Mouse (Mus musculus): ENCODE data around the gene 1700008O03Rik. TPM values are rescaled to one million over a fixed set of nuclear protein-coding genes. Genes with fewer than 3 reads are reported as not detected.

The 1700008O03Rik gene
- polyA plus RNA-seq, 1 experiment = 0.43 TPM

DNA sequence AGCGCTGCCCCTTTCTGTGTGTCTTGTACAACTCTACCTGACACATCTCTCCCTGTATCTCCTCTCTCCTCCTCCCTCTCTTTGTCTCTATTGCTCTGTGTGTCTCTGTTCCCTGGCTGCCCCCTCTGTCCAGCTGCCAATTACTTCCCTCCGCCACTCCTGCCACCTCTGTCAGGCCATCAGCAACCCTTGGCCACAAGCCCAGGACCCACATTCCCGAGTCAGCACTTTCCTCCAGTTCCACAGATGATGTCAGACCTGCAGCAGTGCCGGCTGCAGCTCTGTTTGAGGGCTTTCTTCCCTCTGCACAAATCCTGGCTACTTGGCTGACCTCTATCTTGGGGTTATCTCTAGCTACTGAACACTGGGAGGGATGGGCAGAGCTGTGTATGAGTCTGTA, 7.3 kb downstream of the 1700008O03Rik start:
- no peaks in the 10 kb centered on the region for H3K27me3 ChIP-seq (ENCODE audit: control insufficient read depth, insufficient read depth, low read length)
- no peak for TF ChIP-seq CTCF (IDR thresholded peaks at IDR 0.05; ENCODE audit: extremely low read depth, insufficient read length, insufficient replicate concordance, low read depth, low read length)
- no peak for TF ChIP-seq POLR2A (IDR thresholded peaks at IDR 0.05; ENCODE audit: low read depth, low read length)
- H3K4me1 ChIP-seq (ENCODE audit: control insufficient read depth, insufficient read depth, insufficient read length, low read length) = peaks cover 5% of the 10 kb centered on the region; the same call in 1 of the 2 replicates
- H3K27ac ChIP-seq (ENCODE audit: insufficient read depth, low read depth, low read length) = no peak overlapping the region
- WGBS = 25% methylated on average over 4 of the region's 4 CpGs
- no peaks in the 10 kb centered on the region for H3K36me3 ChIP-seq (ENCODE audit: control insufficient read depth, insufficient read depth, low read length)
- no peak overlapping the region for H3K4me3 ChIP-seq (ENCODE audit: low read depth, low read length)

DNA sequence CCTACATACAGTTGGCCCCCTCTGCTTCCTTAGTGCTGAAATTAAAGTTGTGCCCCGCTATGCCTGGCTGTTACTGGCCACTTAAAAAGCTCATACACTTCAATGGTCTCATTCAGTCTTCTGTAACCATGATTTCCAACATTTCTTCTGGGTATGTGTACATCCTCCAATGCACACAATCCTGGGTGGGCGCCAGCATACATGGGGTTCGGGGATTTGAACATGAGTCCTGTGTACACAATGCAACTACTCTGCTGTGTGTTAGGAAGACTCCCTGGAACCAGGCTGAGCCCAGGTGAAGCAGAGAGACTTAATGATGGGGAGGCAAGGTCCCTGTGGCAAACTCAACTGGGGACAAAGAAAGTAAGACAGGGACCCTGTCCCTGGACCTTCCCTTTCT, 9.8 kb downstream of the 1700008O03Rik start:
- Histone ChIP-seq H3K4me1 (ENCODE audit: control insufficient read depth, insufficient read depth, insufficient read length, low read length) (peaks cover 5% of the 10 kb centered on the region; the same call in 1 of the 2 replicates), H3K27me3 (ENCODE audit: control insufficient read depth, insufficient read depth, low read length) (no peaks in the 10 kb centered on the region), H3K36me3 (ENCODE audit: control insufficient read depth, insufficient read depth, low read length) (no peaks in the 10 kb centered on the region), H3K4me3 (ENCODE audit: low read depth, low read length) (no peak overlapping the region), H3K27ac (ENCODE audit: insufficient read depth, low read depth, low read length) (no peak overlapping the region)
- 81% methylated on average over 3 of the region's 3 CpGs for WGBS
- TF ChIP-seq POLR2A (IDR thresholded peaks at IDR 0.05; ENCODE audit: low read depth, low read length) = no peak
- no peak for TF ChIP-seq CTCF (IDR thresholded peaks at IDR 0.05; ENCODE audit: extremely low read depth, insufficient read length, insufficient replicate concordance, low read depth, low read length)

- TF ChIP-seq POLR2A (IDR thresholded peaks at IDR 0.05; ENCODE audit: low read depth, low read length) (no peak), CTCF (IDR thresholded peaks at IDR 0.05; ENCODE audit: extremely low read depth, insufficient read length, insufficient replicate concordance, low read depth, low read length) (no peak)
- H3K27ac ChIP-seq (ENCODE audit: insufficient read depth, low read depth, low read length) = no peak overlapping the region
- H3K4me3 ChIP-seq (ENCODE audit: low read depth, low read length) = no peak overlapping the region
- WGBS = 40% methylated on average over 10 of the region's 10 CpGs
- peaks cover 5% of the 10 kb centered on the region; the same call in 1 of the 2 replicates for H3K4me1 ChIP-seq (ENCODE audit: control insufficient read depth, insufficient read depth, insufficient read length, low read length)
- no peaks in the 10 kb centered on the region for H3K27me3 ChIP-seq (ENCODE audit: control insufficient read depth, insufficient read depth, low read length)
- no peaks in the 10 kb centered on the region for H3K36me3 ChIP-seq (ENCODE audit: control insufficient read depth, insufficient read depth, low read length)
Measured at GRCm38 (mm10) chr7:44375207-44375606, 10.4 kb downstream of the 1700008O03Rik start.

- Histone ChIP-seq H3K27me3 (ENCODE audit: control insufficient read depth, insufficient read depth, low read length) (no peaks in the 10 kb centered on the region), H3K4me1 (ENCODE audit: control insufficient read depth, insufficient read depth, insufficient read length, low read length) (peaks cover 5% of the 10 kb centered on the region; the same call in 1 of the 2 replicates), H3K36me3 (ENCODE audit: control insufficient read depth, insufficient read depth, low read length) (no peaks in the 10 kb centered on the region), H3K4me3 (ENCODE audit: low read depth, low read length) (peak overlapping the region; percentile 73), H3K27ac (ENCODE audit: insufficient read depth, low read depth, low read length) (no peak overlapping the region)
- no peak for TF ChIP-seq POLR2A (IDR thresholded peaks at IDR 0.05; ENCODE audit: low read depth, low read length)
- TF ChIP-seq CTCF (IDR thresholded peaks at IDR 0.05; ENCODE audit: extremely low read depth, insufficient read length, insufficient replicate concordance, low read depth, low read length) = no peak
- 12% methylated on average over 5 of the region's 5 CpGs for WGBS
Measured at GRCm38 (mm10) chr7:44374756-44375155, 10.9 kb downstream of the 1700008O03Rik start.

DNA sequence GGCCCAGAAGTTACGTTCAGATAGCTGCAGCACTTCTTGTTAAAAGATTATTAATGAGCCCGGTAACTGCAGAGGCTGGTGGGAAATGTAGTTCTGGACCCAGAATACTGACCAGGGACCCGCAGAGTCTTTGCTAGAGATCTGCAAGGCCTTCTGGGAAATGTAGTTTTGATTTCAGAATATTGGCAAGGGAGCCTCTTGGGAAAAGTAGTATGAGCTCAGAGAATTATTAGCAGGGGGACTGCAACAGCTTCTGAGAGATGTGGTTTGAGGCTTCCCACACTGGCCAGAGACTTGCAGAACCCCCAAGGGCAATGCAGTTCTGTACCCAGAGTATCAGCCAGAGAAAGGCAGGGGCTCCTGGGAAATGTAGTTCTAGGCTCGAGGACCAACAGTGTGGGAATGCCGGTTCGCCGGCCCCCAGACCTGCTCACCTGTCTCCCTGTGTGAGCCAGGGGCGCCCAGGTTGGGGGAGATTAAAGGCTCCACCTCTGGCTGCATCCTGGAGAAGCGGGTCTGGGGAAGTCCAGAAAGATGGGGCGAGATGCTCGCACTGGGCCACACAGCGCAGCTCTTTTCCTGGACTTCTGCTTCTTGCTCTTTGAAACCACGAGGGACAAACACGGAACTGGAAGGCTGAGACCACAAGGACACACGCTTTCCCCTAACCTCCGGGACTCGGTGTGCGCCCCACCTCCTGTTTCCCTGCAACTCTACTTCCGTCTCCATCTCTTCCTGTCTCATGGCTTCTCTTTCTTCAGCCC, 11.5 kb downstream of the 1700008O03Rik start:
- WGBS = under 1% methylated on average over 19 of the region's 19 CpGs
- Histone ChIP-seq H3K4me1 (ENCODE audit: control insufficient read depth, insufficient read depth, insufficient read length, low read length) (peaks cover 5% of the 10 kb centered on the region; the same call in 1 of the 2 replicates), H3K27ac (ENCODE audit: insufficient read depth, low read depth, low read length) (no peak overlapping the region), H3K27me3 (ENCODE audit: control insufficient read depth, insufficient read depth, low read length) (no peaks in the 10 kb centered on the region), H3K4me3 (ENCODE audit: low read depth, low read length) (peak overlapping the region; percentile 73), H3K36me3 (ENCODE audit: control insufficient read depth, insufficient read depth, low read length) (no peaks in the 10 kb centered on the region)
- TF ChIP-seq POLR2A (IDR thresholded peaks at IDR 0.05; ENCODE audit: low read depth, low read length) = no peak
- TF ChIP-seq CTCF (IDR thresholded peaks at IDR 0.05; ENCODE audit: extremely low read depth, insufficient read length, insufficient replicate concordance, low read depth, low read length) = no peak

GRCm38 (mm10) chr7:44373460-44373859, 12.2 kb downstream of the 1700008O03Rik start:
- TF ChIP-seq POLR2A (IDR thresholded peaks at IDR 0.05; ENCODE audit: low read depth, low read length) (no peak), CTCF (IDR thresholded peaks at IDR 0.05; ENCODE audit: extremely low read depth, insufficient read length, insufficient replicate concordance, low read depth, low read length) (no peak)
- H3K27ac ChIP-seq (ENCODE audit: insufficient read depth, low read depth, low read length) = no peak overlapping the region
- H3K27me3 ChIP-seq (ENCODE audit: control insufficient read depth, insufficient read depth, low read length) = no peaks in the 10 kb centered on the region
- H3K4me1 ChIP-seq (ENCODE audit: control insufficient read depth, insufficient read depth, insufficient read length, low read length) = peaks cover 5% of the 10 kb centered on the region; the same call in 1 of the 2 replicates
- H3K4me3 ChIP-seq (ENCODE audit: low read depth, low read length) = peak overlapping the region; percentile 61
- 7% methylated on average over 7 of the region's 7 CpGs for WGBS
- H3K36me3 ChIP-seq (ENCODE audit: control insufficient read depth, insufficient read depth, low read length) = no peaks in the 10 kb centered on the region

DNA sequence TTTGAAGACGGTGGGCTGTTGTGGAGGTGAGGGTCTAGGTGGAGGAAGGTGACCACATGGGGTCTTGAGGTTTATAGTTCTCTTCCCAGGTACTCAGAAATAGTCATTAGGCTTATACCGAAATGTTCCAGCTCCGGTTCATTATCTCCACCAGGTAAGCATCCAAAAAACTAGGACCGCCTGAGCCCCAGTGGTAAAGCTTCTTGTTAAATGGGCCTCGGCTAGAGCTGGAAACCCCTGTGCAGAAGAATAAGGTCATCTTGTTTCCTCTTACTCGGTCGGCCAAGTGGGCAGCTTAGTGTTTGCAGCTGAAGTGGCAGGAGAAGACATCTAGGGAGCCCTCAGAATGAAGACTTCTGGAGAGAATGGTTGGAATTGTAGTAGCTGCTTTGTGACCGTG, 12.9 kb downstream of the 1700008O03Rik start:
- 92% methylated on average over 8 of the region's 8 CpGs for WGBS
- Histone ChIP-seq H3K36me3 (ENCODE audit: control insufficient read depth, insufficient read depth, low read length) (no peaks in the 10 kb centered on the region), H3K27ac (ENCODE audit: insufficient read depth, low read depth, low read length) (no peak overlapping the region), H3K4me1 (ENCODE audit: control insufficient read depth, insufficient read depth, insufficient read length, low read length) (peaks cover 5% of the 10 kb centered on the region; the same call in 1 of the 2 replicates), H3K4me3 (ENCODE audit: low read depth, low read length) (no peak overlapping the region), H3K27me3 (ENCODE audit: control insufficient read depth, insufficient read depth, low read length) (no peaks in the 10 kb centered on the region)
- TF ChIP-seq POLR2A (IDR thresholded peaks at IDR 0.05; ENCODE audit: low read depth, low read length) = no peak
- no peak for TF ChIP-seq CTCF (IDR thresholded peaks at IDR 0.05; ENCODE audit: extremely low read depth, insufficient read length, insufficient replicate concordance, low read depth, low read length)
